Mouse (Mus musculus) CH12.LX (cell line): ENCODE measurements around the gene Trip4. TPM values are rescaled to one million over a fixed set of nuclear protein-coding genes. Genes with fewer than 3 reads are reported as not detected.

Experiments used
- DNase-seq: peaks from one replicate; pipeline ENCODE4 v3.0.0-alpha.2; 2013; ENCODE audit errors: extremely low read depth
- H3K27ac ChIP-seq: 2 replicates; pipeline ENCODE4 v1.5.1; 2012; ENCODE audit warnings: low read depth, mild to moderate bottlenecking, control low read depth, moderate library complexity; ENCODE audit not compliant: insufficient read depth
- H3K27me3 ChIP-seq: replicated peaks from 2 replicates; pipeline ENCODE3; 2012; ENCODE audit warnings: inconsistent platforms
- H3K36me3 ChIP-seq, 2 experiments: replicated peaks in 1 of 2; 2 replicates each; pipeline versions ENCODE3 to v1.6.1; 2012; ENCODE audit warnings: inconsistent platforms in 1 of 2, low read length in 1 of 2, mild to moderate bottlenecking in 1 of 2, mixed read lengths in 1 of 2, moderate library complexity in 1 of 2; ENCODE audit not compliant: control insufficient read depth in 1 of 2, insufficient read depth in 1 of 2
- H3K4me1 ChIP-seq, 2 experiments: 2 replicates each; pipeline ENCODE4 v1.6.1; 2012; ENCODE audit warnings: inconsistent platforms in 1 of 2, moderate library complexity in 1 of 2; ENCODE audit not compliant: insufficient read depth in 2 of 2, control insufficient read depth in 1 of 2
- H3K4me2 ChIP-seq: 2 replicates; pipeline ENCODE4 v1.6.1; 2012; ENCODE audit warnings: low read depth, mild to moderate bottlenecking, control low read depth; ENCODE audit not compliant: poor library complexity, insufficient read depth, severe bottlenecking
- H3K4me3 ChIP-seq, 3 experiments: fragments of 150-350 bp in 1 of 3; sonication (generic) in 1 of 3; replicated peaks in 1 of 3; 2 replicates each; pipeline versions ENCODE3 to v1.5.1; 2011 to 2012; ENCODE audit warnings: low read depth in 2 of 3, low read length in 2 of 3, mild to moderate bottlenecking in 2 of 3, moderate library complexity in 2 of 3, control low read depth in 1 of 3, improper control_type of control experiment in 1 of 3, inconsistent platforms in 1 of 3, mixed read lengths in 1 of 3; ENCODE audit not compliant: poor library complexity in 1 of 3
- H3K79me2 ChIP-seq: replicated peaks from 2 replicates; pipeline ENCODE4 v1.6.1; 2012; ENCODE audit warnings: mild to moderate bottlenecking, moderate library complexity; ENCODE audit not compliant: control insufficient read depth, poor library complexity, insufficient read depth, severe bottlenecking; ENCODE audit errors: extremely low read depth
- H3K9ac ChIP-seq: 2 replicates; pipeline ENCODE4 v1.6.1; 2012; ENCODE audit warnings: low read depth, mild to moderate bottlenecking, control low read depth, moderate library complexity; ENCODE audit not compliant: insufficient read depth
- H3K9me3 ChIP-seq: replicated peaks from 2 replicates; pipeline ENCODE3; 2012; ENCODE audit warnings: low read length, inconsistent platforms, mixed read lengths
- CHD1 ChIP-seq: IDR thresholded peaks from 2 replicates; pipeline ENCODE4 v1.6.1; 2012; ENCODE audit warnings: low read depth, low read length, improper control_type of control experiment, inconsistent platforms
- CTCF ChIP-seq, 2 experiments: IDR thresholded peaks in 1 of 2; conservative IDR thresholded peaks in 1 of 2; 2 replicates each; pipeline ENCODE4 v1.5.1; 2011 to 2012; ENCODE audit warnings: low read depth in 2 of 2, low read length in 2 of 2, improper control_type of control experiment in 1 of 2, inconsistent platforms in 1 of 2, mild to moderate bottlenecking in 1 of 2, moderate library complexity in 1 of 2
- EP300 ChIP-seq: IDR thresholded peaks from 2 replicates; pipeline ENCODE4 v1.6.1; 2011; ENCODE audit warnings: low read length, improper control_type of control experiment
- HCFC1 ChIP-seq: IDR thresholded peaks from 2 replicates; pipeline ENCODE4 v1.6.1; 2012; ENCODE audit warnings: low read depth, mild to moderate bottlenecking, inconsistent platforms, low read length, improper control_type of control experiment
- JUN ChIP-seq: IDR thresholded peaks from 2 replicates; pipeline ENCODE4 v1.6.1; 2011; ENCODE audit warnings: low read depth, mild to moderate bottlenecking, low read length, improper control_type of control experiment, moderate library complexity; ENCODE audit not compliant: insufficient read depth
- MAFK ChIP-seq: IDR thresholded peaks from 2 replicates; pipeline ENCODE4 v1.6.1; 2011; ENCODE audit warnings: low read length, improper control_type of control experiment; ENCODE audit not compliant: insufficient replicate concordance
- MAX ChIP-seq: IDR thresholded peaks from 2 replicates; pipeline ENCODE4 v1.6.1; 2011; ENCODE audit warnings: low read length, improper control_type of control experiment
- NRF1 ChIP-seq: IDR thresholded peaks from 2 replicates; pipeline ENCODE4 v1.6.1; 2014; ENCODE audit warnings: low read depth, mild to moderate bottlenecking, inconsistent platforms, low read length, improper control_type of control experiment, moderate library complexity
- PAX5 ChIP-seq: IDR thresholded peaks from 2 replicates; pipeline ENCODE4 v1.6.1; 2012; ENCODE audit warnings: low read length, inconsistent platforms, mixed read lengths
- RAD21 ChIP-seq: IDR thresholded peaks from 2 replicates; pipeline ENCODE4 v1.6.1; 2011; ENCODE audit warnings: low read depth, mild to moderate bottlenecking, low read length, improper control_type of control experiment, moderate library complexity
- RCOR1 ChIP-seq: conservative IDR thresholded peaks from 2 replicates; pipeline ENCODE4 v1.6.1; 2012; ENCODE audit warnings: low read depth, mild to moderate bottlenecking, inconsistent platforms, low read length, improper control_type of control experiment
- SIN3A ChIP-seq: IDR thresholded peaks from 2 replicates; pipeline ENCODE4 v1.6.1; 2012; ENCODE audit warnings: low read length, improper control_type of control experiment, inconsistent platforms
- SMC3 ChIP-seq: IDR thresholded peaks from 2 replicates; pipeline ENCODE4 v1.6.1; 2011; ENCODE audit warnings: low read depth, low read length, improper control_type of control experiment
- TCF12 ChIP-seq: IDR thresholded peaks from 2 replicates; pipeline ENCODE4 v1.6.1; 2014; ENCODE audit warnings: low read depth, mild to moderate bottlenecking, inconsistent platforms, low read length, improper control_type of control experiment
- USF1 ChIP-seq: IDR thresholded peaks from 2 replicates; pipeline ENCODE4 v1.6.1; 2014; ENCODE audit warnings: low read depth, mild to moderate bottlenecking, inconsistent platforms, low read length, improper control_type of control experiment
- USF2 ChIP-seq: conservative IDR thresholded peaks from 2 replicates; pipeline ENCODE4 v1.6.1; 2011; ENCODE audit warnings: low read depth, low read length, improper control_type of control experiment
- ZNF384 ChIP-seq: IDR thresholded peaks from 2 replicates; pipeline ENCODE4 v1.6.1; 2012; ENCODE audit warnings: low read depth, low read length, improper control_type of control experiment, inconsistent platforms
- dilution Hi-C: fragments of 300-500 bp; cut with MboI; formaldehyde crosslinking; loops from 2 replicates; pipeline ENCODE4 v1.14.3; 2020; ENCODE audit warnings: low sequenced_read_pairs; ENCODE audit not compliant: extremely low pct_unique_long_range_greater_than_20kb, extremely low pct_ligation_motif_present
- in situ Hi-C: fragments of 300-500 bp; cut with MboI; formaldehyde crosslinking; loops from 3 replicates; pipeline ENCODE4 v1.14.3; 2019; ENCODE audit warnings: low sequenced_read_pairs, low pct_ligation_motif_present, low pct_unique_long_range_greater_than_20kb, mixed read lengths
- polyA plus RNA-seq: library from polyadenylated mRNA; unstranded; fragments of >175 nt; gene quantifications from 2 replicates; pipeline ENCODE4 v1.2.1, GENCODE M21; 2012; ENCODE audit warnings: low read depth; ENCODE audit not compliant: insufficient read length
- total RNA-seq, 2 experiments: library from RNA; depleted of rRNA; stranded (reverse); fragments of 300-350 nt in 1 of 2; fragments of >200 nt in 1 of 2; gene quantifications; 2 replicates each; pipeline ENCODE4 v1.2.3; 2012 to 2014

Gene Trip4
- total and polyA plus RNA-seq, 3 experiments, result 12.0 to 15.4 (median 14.4) TPM

DNA sequence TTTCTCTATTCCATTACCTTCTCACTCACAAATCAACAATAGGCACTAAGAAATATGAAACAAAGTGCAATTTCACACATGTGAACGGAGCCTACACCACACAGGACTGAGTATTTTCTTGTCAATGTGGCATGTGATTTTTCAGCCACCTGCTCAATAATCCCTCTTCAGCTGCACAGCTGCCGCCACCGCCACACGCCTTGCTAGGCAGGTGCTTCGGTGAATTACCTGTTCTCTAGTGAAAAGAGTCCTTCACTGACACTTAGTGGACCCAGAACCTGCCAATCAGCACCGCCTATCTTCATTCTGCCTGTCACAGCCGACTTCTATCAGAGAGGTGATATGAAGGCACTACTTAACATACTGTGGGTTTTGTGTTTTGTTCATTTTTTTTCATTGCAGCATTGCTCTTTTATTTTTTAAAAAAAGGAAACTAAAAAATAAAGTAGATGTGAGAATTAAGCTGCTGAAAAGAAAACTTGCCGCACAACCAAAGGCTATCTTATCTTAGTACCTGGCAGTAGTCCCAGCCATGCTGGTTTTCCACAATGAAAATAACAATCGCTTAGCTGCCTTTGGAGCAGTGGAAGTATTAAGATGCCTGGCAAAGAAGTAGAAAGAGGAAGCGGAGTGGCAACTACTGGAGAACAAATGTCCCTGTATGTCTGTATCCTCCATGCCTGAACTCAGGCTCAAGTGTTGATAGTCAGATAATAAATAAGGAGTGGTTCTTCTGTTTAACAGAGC, 84.7 kb downstream of the Trip4 start:
- Histone ChIP-seq H3K79me2 (peaks cover 28% of the 10 kb centered on the region), H3K27ac (no peak overlapping the region), H3K4me1 (peaks cover 9 to 47% of the 10 kb centered on the region in 2 experiments), H3K36me3 (no peaks in the 10 kb centered on the region), H3K9ac (no peak overlapping the region), H3K9me3 (no peaks in the 10 kb centered on the region), H3K4me2 (no peak overlapping the region), H3K4me3 (no peak overlapping the region), H3K27me3 (no peaks in the 10 kb centered on the region)
- dilution Hi-C loops (no loop called here), in situ Hi-C loops (no loop called here)
- no peak for TF ChIP-seq RAD21
- no peak for TF ChIP-seq SIN3A
- TF ChIP-seq NRF1, result no peak
- no peak for TF ChIP-seq HCFC1
- no peak for TF ChIP-seq EP300
- TF ChIP-seq USF2, result no peak
- no peak for TF ChIP-seq CTCF (conservative IDR thresholded peaks at IDR 0.05 in 1 of 2, IDR thresholded peaks at IDR 0.05 in 1 of 2; ENCODE audit: low read depth in 2 of 2, low read length in 2 of 2)
- no peak for TF ChIP-seq RCOR1
- no peak for DNase-seq

DNA sequence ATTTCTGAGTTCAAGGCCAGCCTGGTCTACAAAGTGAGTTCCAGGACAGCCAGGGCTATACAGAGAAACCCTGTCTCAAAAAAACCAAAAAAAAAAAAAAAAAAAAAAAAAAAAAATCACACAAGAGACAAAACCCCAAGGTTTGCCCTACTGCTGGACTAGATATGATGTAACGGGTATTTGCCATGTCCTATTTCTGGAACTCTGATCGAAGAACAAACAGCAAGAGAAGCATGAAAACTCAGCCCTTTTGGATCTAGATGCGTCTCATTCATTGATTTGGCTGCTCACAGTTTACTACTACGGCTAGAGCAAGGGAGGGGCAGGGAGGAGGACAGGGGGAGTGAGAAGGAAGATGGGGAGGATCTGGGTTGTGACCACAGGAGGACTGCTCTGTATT, 86.6 kb downstream of the Trip4 start:
- Histone ChIP-seq H3K27me3 (no peaks in the 10 kb centered on the region), H3K4me3 (no peak overlapping the region), H3K79me2 (peaks cover 39% of the 10 kb centered on the region), H3K9me3 (no peaks in the 10 kb centered on the region), H3K4me2 (no peak overlapping the region), H3K9ac (no peak overlapping the region), H3K36me3 (peaks cover 0 to 5% of the 10 kb centered on the region in 2 experiments), H3K27ac (no peak overlapping the region), H3K4me1 (peaks cover 9 to 41% of the 10 kb centered on the region in 2 experiments)
- in situ Hi-C loops (no loop called here), dilution Hi-C loops (no loop called here)
- no peak for TF ChIP-seq CHD1
- TF ChIP-seq MAFK, result no peak
- peak; percentile 58 for TF ChIP-seq ZNF384
- no peak for TF ChIP-seq PAX5
- TF ChIP-seq MAX, result no peak
- TF ChIP-seq JUN, result no peak
- TF ChIP-seq TCF12, result no peak
- no peak for TF ChIP-seq SMC3
- TF ChIP-seq USF1, result no peak
- no peak for DNase-seq
